8 mouse cellular contexts compared by ENCODE assay signal in genomic region chr6:120192211-120192870, GRCm38 (mm10).
DNase-seq lines count a peak whose midpoint lies in the region; ATAC-seq lines count a peak whose summit lies in the region.
"Had no signal": no experiment of that assay in that cellular context is flagged by ENCODE, and none has a peak within 500 bp of the region (broad histone marks: within the 10 kb centered on the region; RNA-seq: fewer than 3 reads in every experiment).

No protein-coding gene starts in this region.

- no peak overlapping the region for H3K4me3 ChIP-seq in intestine, embryonic 16.5 days (ENCODE audit: low read length)
- no peak overlapping the region for H3K4me3 ChIP-seq in limb, embryonic 13.5 days
- H3K4me3 ChIP-seq in neural tube, embryonic 12.5 days = no peak overlapping the region
- H3K4me3 ChIP-seq: erythroblast, embryonic 14.5 days had no signal

- 28% methylated on average over 14 of the region's 15 CpGs for WGBS in intestine, embryonic 16.5 days
- 31% methylated on average over 13 of the region's 15 CpGs for WGBS in limb, embryonic 13.5 days
- WGBS in neural tube, embryonic 12.5 days = 25% methylated on average over 15 of the region's 15 CpGs

- no peaks in the 10 kb centered on the region for H3K36me3 ChIP-seq in intestine, embryonic 16.5 days (ENCODE audit: control insufficient read depth, insufficient read depth, low read length)
- H3K36me3 ChIP-seq in limb, embryonic 13.5 days = no peaks in the 10 kb centered on the region
- no peaks in the 10 kb centered on the region for H3K36me3 ChIP-seq in neural tube, embryonic 12.5 days

- H3K27me3 ChIP-seq in intestine, embryonic 16.5 days (replicated peaks; ENCODE audit: control insufficient read depth, insufficient read depth, low read length) = no peaks in the 10 kb centered on the region
- peaks cover 7% of the 10 kb centered on the region; the same call in 1 of the 2 replicates for H3K27me3 ChIP-seq in limb, embryonic 13.5 days
- H3K27me3 ChIP-seq in neural tube, embryonic 12.5 days (replicated peaks) = no peaks in the 10 kb centered on the region

- H3K9ac ChIP-seq in intestine, embryonic 16.5 days (ENCODE audit: low read depth, low read length) = peak overlapping the region; percentile 30; the same call in 1 of the 2 replicates
- no peak overlapping the region for H3K9ac ChIP-seq in limb, embryonic 13.5 days
- 0 out of 2 replicates have a peak overlapping the region, but pooled peaks have one; percentile 3 for H3K9ac ChIP-seq in neural tube, embryonic 12.5 days

- no peak overlapping the region for H3K27ac ChIP-seq in intestine, embryonic 16.5 days (ENCODE audit: low read length)
- no peak overlapping the region for H3K27ac ChIP-seq in limb, embryonic 13.5 days
- H3K27ac ChIP-seq in neural tube, embryonic 12.5 days = no peak overlapping the region

- peaks cover 5% of the 10 kb centered on the region for H3K4me1 ChIP-seq in intestine, embryonic 16.5 days (ENCODE audit: control insufficient read depth, insufficient read depth, low read length)
- H3K4me1 ChIP-seq in limb, embryonic 13.5 days = peaks cover 19% of the 10 kb centered on the region
- H3K4me1 ChIP-seq in neural tube, embryonic 12.5 days = peaks cover 19% of the 10 kb centered on the region; the same call in 1 of the 2 replicates

- H3K9me3 ChIP-seq in intestine, embryonic 16.5 days (ENCODE audit: control insufficient read depth, low read length) = no peaks in the 10 kb centered on the region
- no peaks in the 10 kb centered on the region for H3K9me3 ChIP-seq in limb, embryonic 13.5 days
- no peaks in the 10 kb centered on the region for H3K9me3 ChIP-seq in neural tube, embryonic 12.5 days

- no peak overlapping the region for H3K4me2 ChIP-seq in intestine, embryonic 16.5 days (ENCODE audit: low read depth, low read length)
- 0 out of 2 replicates have a peak overlapping the region, but pooled peaks have one; percentile 9 for H3K4me2 ChIP-seq in limb, embryonic 13.5 days (replicated peaks)
- H3K4me2 ChIP-seq in neural tube, embryonic 12.5 days (replicated peaks) = peak overlapping the region; percentile 27; the same call in 1 of the 2 replicates

- peak; percentile 59 for ATAC-seq in intestine, embryonic 16.5 days
- ATAC-seq in limb, embryonic 13.5 days (ENCODE audit: low FRiP score, low read depth) = no peak
- no peak for ATAC-seq in neural tube, embryonic 12.5 days (ENCODE audit: low FRiP score, low read depth)
- ATAC-seq in granulocyte monocyte progenitor cell, adult 5-6 weeks (replicated peaks; ENCODE audit: poor library complexity, severe bottlenecking) = no peak

- DNase-seq in adipocyte (ENCODE audit: low spot score) = peak; percentile 89
- peak; percentile 43 for DNase-seq in cerebellum, adult 9-10 months
- peak; percentile 79 to 84 for DNase-seq in gastrocnemius, postnatal 36 days

- intact Hi-C loops in gastrocnemius, postnatal 36 days (cut with DNase I) = loop anchor here (5.0 kb wide), 1 partner anchor 80 kb away; no protein-coding TSS in a partner anchor
